Mouse (Mus musculus) cerebellum, adult 2 months (tissue): Measurements from ENCODE around the gene Rae1.

Experiments
- CTCF ChIP-seq: fragments of 200-500 bp; IDR thresholded peaks from 2 replicates; pipeline ENCODE4 v1.5.1; 2011; ENCODE audit warnings: low read depth, mild to moderate bottlenecking, control low read depth, low read length, moderate library complexity, borderline replicate concordance; ENCODE audit not compliant: insufficient read depth
- POLR2A ChIP-seq: fragments of 200-500 bp; IDR thresholded peaks from 2 replicates; pipeline ENCODE4 v1.6.1; 2011; ENCODE audit warnings: low read length, control low read depth, borderline replicate concordance; ENCODE audit not compliant: insufficient read depth

DNA sequence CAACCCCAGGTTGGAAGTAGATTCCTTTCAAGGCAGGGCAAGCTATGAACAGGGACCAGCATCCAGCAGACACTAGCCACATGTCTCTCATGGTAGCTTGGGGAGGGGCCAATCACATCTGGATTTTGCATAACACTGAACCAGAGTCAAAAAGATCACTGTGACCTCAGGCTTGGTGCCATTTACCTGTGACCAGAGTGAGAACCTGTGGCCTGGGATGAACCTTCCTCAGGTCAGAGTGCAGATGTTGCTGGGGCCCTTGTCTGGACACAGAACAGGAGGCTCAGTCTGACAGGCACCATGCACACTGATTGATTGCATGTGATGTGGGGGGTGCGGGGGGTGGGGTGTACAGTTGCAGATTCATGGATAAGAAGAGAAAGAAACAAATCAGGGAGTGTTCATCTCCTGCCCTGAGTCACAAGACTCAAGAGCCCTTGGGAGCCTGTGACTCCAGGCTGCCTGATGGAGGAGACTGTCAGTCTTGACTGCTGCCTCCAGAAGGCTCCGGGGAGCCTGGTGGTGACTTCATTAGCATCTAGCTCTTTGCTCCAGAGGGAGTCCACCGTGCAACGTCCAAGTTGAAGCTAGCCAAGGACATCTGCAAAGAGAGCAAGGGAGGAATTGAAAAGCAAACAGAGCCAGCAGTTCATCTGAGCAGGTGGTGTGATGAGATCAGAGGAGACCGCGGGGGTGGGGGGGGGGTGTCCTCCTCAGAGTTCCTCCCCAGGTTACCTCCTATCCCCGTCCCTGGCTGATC, 25.9 kb upstream of the Rae1 start:
- TF ChIP-seq CTCF (no peak), POLR2A (no peak)
